Mouse (Mus musculus) right cerebral cortex, postnatal 25 days (tissue): Measurements from ENCODE around the gene Morc2a.
A peak's percentile ranks its signal among the peaks of the same experiment; 100 is the strongest.

Experiments used
- DNase-seq: peaks from one replicate; pipeline ENCODE4 v3.0.0; 2022

Morc2a gene

DNA sequence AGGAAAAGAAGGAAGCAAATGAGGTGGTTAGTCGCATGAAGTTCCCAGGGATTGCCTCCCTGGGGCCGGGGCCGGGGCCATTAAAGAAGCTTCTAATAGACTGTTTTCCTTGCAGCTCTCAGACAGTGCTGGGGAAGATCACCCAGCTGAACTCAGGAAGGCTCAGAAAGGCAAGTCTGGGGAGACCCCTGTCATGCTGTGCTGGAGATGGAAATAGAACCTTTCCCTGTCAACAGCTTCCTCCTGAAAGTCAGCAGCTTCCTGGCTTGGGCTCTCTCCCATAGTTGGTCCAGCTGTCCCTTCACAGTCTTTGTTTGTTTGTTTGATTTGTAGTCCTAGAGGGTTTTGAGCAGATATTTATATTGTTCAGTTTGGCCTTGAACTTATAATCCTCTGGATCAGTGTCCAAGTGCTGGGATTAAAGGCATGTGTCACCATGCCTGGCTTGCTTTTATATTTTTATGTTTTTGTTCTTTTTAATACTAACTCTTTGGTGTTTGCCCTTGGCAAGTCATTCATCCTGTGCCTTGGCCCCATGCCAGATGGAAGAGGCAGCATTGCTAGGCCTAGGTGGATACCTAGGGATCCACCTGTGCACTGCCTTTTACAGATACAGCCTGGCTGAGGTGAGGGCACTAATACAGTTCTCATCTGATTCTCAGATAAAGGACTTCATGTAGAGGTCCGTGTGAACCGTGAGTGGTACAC is 35.9 kb downstream of the Morc2a start:
- no peak for DNase-seq

GRCm38 (mm10) chr11:3685431-3685830 is 36.4 kb downstream of the Morc2a start:
- DNase-seq: no peak

GRCm38 (mm10) chr11:3686318-3686717 is 37.3 kb downstream of the Morc2a start:
- no peak for DNase-seq

- DNase-seq: no peak
Observed at GRCm38 (mm10) chr11:3686885-3687284, 37.9 kb downstream of the Morc2a start.

DNA sequence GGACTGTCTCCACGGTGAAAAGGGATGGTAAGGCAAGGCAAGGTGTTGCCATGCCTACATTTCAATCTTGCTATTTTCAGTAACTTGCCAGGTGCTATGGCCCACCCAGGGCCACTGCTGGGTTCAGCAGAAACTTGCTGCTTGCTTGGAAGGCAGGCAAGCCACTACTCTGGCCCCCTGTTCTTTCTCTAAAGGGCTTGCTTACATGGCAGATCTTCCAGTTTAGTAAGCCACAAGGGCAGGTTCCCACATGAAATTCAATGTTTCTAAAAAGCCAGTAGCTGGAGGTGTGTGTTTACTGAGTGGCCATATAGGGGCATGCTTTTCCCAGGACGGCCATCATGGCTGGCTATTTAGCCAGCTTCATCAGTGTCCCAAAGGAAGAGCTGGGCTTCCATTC is 42.8 kb downstream of the Morc2a start:
- no peak for DNase-seq

DNA sequence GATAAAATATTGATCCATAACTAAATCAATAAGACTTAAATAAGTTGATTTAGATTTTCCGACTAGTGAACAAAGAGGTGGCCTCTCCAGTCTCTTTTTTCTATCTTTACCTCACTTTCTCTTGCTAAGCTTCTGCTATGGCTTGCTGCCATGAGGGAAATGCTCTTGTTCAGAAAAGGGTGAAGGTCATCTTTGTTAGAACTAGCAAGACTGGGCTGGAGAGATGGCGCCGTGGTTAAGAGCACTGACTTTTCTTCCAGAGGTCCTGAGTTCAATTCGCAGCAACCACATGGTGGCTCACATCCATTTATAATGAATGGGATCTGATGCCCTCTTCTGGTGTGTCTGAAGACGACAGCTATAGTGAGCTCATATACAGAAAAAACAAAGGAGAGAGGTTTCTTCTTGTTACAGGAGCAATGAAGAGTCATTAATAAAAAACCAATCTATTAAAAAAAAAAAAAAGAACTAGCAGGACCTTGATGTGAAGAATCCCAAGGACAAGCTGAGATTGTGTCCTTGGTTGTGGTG is 47.2 kb downstream of the Morc2a start:
- DNase-seq: no peak

- DNase-seq: no peak
Observed at GRCm38 (mm10) chr11:3697441-3697840, 48.5 kb downstream of the Morc2a start.

- DNase-seq: no peak
Observed at GRCm38 (mm10) chr11:3703089-3703992, 54.4 kb downstream of the Morc2a start.

- DNase-seq: no peak
Observed at GRCm38 (mm10) chr11:3704404-3704803, 55.4 kb downstream of the Morc2a start.

GRCm38 (mm10) chr11:3707057-3707456 is 58.1 kb downstream of the Morc2a start:
- no peak for DNase-seq

GRCm38 (mm10) chr11:3710203-3710602 is 61.2 kb downstream of the Morc2a start:
- peak; percentile 30 for DNase-seq

- peak; percentile 60 for DNase-seq
Observed at GRCm38 (mm10) chr11:3714486-3714885, 65.5 kb downstream of the Morc2a start.

DNA sequence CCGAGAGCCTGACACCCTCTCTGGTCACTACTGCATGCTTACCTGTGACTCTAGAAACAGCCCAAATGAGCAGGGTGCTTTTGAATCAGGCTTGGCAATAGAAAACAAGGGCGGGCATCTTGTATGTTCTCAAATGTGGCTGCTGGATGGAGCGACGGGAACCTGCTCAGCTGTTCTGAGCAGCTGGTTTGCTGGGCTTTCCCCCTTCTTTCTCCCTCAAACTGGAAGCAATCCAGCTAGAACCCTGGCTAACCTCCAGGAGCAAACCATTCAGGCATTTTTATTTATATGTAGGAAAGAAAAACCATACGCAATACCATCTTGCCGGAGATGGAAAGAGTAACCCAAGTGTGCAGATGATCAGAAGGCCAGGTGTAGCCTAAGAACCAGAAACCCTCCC is 67.7 kb downstream of the Morc2a start:
- no peak for DNase-seq

DNA sequence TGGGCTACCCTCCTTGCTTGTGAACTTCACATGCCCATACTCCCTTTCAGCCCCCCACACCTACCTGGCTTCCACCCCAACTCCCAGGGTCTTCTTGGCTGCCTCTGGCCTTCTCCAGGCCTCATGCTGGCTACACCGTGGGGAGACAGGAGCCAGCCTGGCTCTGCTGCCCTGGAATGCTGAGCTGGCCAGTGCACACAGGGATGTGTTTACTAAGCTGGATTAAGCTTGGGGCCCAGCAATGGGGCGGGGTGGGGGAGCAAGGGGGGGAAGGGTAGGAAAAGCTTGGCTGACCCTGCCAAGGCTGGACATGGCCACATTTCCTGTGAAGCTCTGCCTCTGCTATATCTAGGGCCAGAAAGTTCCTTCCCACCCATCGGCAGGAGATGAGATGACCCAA is 73.0 kb downstream of the Morc2a start:
- no peak for DNase-seq

GRCm38 (mm10) chr11:3722861-3723260 is 73.9 kb downstream of the Morc2a start:
- no peak for DNase-seq

- peak; percentile 56 for DNase-seq
Observed at GRCm38 (mm10) chr11:3723910-3724309, 74.9 kb downstream of the Morc2a start.

DNA sequence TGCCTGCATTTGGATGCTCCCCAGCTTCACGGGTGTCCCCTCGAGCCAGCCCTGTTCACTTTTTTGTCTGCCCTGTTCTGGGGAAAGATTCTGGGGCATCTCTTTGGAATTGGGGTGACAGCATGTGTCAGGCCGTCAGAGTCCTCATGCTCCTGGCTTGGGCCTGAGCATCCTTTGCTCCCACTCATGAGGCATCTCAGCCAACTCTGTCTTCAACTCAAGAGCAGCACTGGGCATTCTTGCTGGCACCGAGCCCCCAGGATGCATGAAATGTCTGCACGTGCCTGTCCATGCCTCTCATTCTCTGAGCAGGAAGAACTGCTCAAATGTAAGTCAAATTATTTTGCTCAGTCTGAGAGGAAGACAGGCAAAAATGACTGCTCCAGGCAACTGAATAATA is 75.7 kb downstream of the Morc2a start:
- no peak for DNase-seq

DNA sequence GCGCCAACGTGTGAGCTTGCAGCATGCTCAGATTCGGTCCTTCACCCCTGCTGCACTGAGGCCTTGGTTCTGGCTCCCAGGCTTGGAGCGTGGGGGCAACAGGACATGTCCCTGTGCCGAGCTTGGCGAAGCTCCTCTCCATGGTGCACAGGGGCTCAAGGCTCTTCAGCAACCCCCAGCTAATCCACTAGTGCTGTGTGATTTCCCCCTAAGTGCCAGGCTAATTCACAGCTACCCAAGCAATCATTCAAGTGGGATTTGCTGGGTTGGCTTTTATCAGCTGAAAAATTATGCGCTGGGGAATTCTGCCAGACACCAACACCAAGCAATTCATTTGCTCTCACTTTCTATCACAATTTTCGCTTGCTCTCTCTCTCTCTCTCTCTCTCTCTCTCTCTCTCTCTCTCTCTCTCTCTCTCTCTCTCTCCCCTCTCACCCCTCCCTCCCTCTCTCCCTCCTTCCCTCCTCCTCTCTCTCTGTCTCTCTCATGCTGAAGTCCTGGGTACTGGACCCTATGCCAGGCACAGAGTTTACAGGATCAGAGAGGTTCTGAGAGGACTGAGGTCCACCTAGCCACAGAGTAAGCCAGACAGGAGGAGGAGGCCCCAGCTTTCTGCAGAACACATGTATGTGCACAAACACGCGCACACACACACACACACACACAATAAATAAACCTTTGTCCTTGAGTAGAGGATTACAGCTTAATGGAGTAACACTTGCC is 76.5 kb downstream of the Morc2a start:
- DNase-seq: no peak

GRCm38 (mm10) chr11:3727438-3728105 is 78.6 kb downstream of the Morc2a start:
- no peak for DNase-seq

GRCm38 (mm10) chr11:3731469-3731868 is 82.5 kb downstream of the Morc2a start:
- no peak for DNase-seq

- DNase-seq: no peak
Observed at GRCm38 (mm10) chr11:3733933-3734636, 85.1 kb downstream of the Morc2a start.

- no peak for DNase-seq
Observed at GRCm38 (mm10) chr11:3735715-3736114, 86.7 kb downstream of the Morc2a start.
